Mouse (Mus musculus) midbrain, postnatal 0 days (tissue): ENCODE measurements around the gene Wipi1. TPM values are rescaled to one million over a fixed set of nuclear protein-coding genes. Genes with fewer than 3 reads are reported as not detected.

ENCODE experiments used
- ATAC-seq: fragments of 200-750 bp; cut with Nextera tagmentation; 2 replicates; pipeline ENCODE4 v1.8.0; 2017; ENCODE audit warnings: moderate number of reproducible peaks, mild to moderate bottlenecking, moderate TSS enrichment, moderate library complexity; ENCODE audit not compliant: low FRiP score
- DNase-seq: peaks from one replicate; pipeline ENCODE4 v3.0.0-alpha.2; 2015; ENCODE audit warnings: low spot score
- H3K27ac ChIP-seq: fragments of 300-500 bp; sonication (generic); 2 replicates; pipeline ENCODE4 v1.5.1; 2014; ENCODE audit warnings: low read depth, mild to moderate bottlenecking, low read length, mixed read lengths
- H3K27me3 ChIP-seq: fragments of 300-500 bp; sonication (generic); 2 replicates; pipeline ENCODE4 v1.6.1; 2014; ENCODE audit warnings: low read length, control low read depth, mixed read lengths; ENCODE audit not compliant: insufficient read depth
- H3K36me3 ChIP-seq: fragments of 300-500 bp; sonication (generic); 2 replicates; pipeline ENCODE4 v1.6.1; 2014; ENCODE audit warnings: low read length, control low read depth, mixed read lengths; ENCODE audit not compliant: insufficient read depth
- H3K4me1 ChIP-seq: fragments of 300-500 bp; sonication (generic); 2 replicates; pipeline ENCODE4 v1.6.1; 2014; ENCODE audit warnings: mild to moderate bottlenecking, control low read depth, antibody characterized with exemption, low read length, mixed read lengths; ENCODE audit not compliant: insufficient read depth
- H3K4me2 ChIP-seq: fragments of 300-500 bp; sonication (generic); 2 replicates; pipeline ENCODE4 v1.6.1; 2014; ENCODE audit warnings: low read depth, mild to moderate bottlenecking, low read length, mixed read lengths; ENCODE audit not compliant: poor library complexity, severe bottlenecking
- H3K4me3 ChIP-seq: fragments of 300-500 bp; sonication (generic); 2 replicates; pipeline ENCODE4 v1.5.1; 2014; ENCODE audit warnings: low read depth, mild to moderate bottlenecking, low read length, moderate library complexity
- H3K9ac ChIP-seq: fragments of 300-500 bp; sonication (generic); replicated peaks from 2 replicates; pipeline ENCODE4 v1.6.1; 2014; ENCODE audit warnings: mild to moderate bottlenecking, low read length, moderate library complexity, mixed read lengths; ENCODE audit not compliant: poor library complexity, severe bottlenecking
- H3K9me3 ChIP-seq: fragments of 300-500 bp; sonication (generic); 2 replicates; pipeline ENCODE4 v1.6.1; 2016; ENCODE audit warnings: low read length, control low read depth
- CTCF ChIP-seq: IDR thresholded peaks from 2 replicates; pipeline ENCODE4 v1.5.1; 2016; ENCODE audit warnings: antibody characterized with exemption, mild to moderate bottlenecking
- WGBS: fragments of 180-500 bp; shearing (Covaris S2); extraction: QIAGEN DNeasy Blood & Tissue Kit; methylation state at CpG from one replicate; pipeline ENCODE4 v1.1.7; 2014; 5-methylcytosine and 5-hydroxymethylcytosine counted together
- polyA plus RNA-seq: library from polyadenylated mRNA; unstranded; fragments of >200 nt; fragmentation: Nextera tagmentation; extraction: Ambion mirVana; gene quantifications from 2 replicates; pipeline ENCODE4 v1.2.1, GENCODE M21; 2015
- total RNA-seq: library from RNA; depleted of rRNA; stranded (reverse); fragments of >200 nt; gene quantifications from 2 replicates; pipeline ENCODE4 v1.2.3, GENCODE M21; 2014

Gene Wipi1
- total and polyA plus RNA-seq, 2 experiments from 2014 or later: 12.7 to 18.3 TPM

- Histone ChIP-seq H3K4me3 (no peak overlapping the region), H3K4me1 (no peaks in the 10 kb centered on the region), H3K9me3 (no peaks in the 10 kb centered on the region), H3K36me3 (0 out of 2 replicates have a peak, but pooled peaks cover 3% of the 10 kb centered on the region), H3K27ac (no peak overlapping the region), H3K27me3 (no peaks in the 10 kb centered on the region), H3K9ac (no peak overlapping the region), H3K4me2 (no peak overlapping the region)
- ATAC-seq (no peak), DNase-seq (no peak)
- WGBS: 84% methylated on average over 14 of the region's 14 CpGs
- TF ChIP-seq CTCF: no peak
These were observed 27.8 kb downstream of the Wipi1 start for GRCm38 (mm10) chr11:109583986-109584385.

GRCm38 (mm10) chr11:109579999-109580398 lies 31.8 kb downstream of the Wipi1 start:
- H3K36me3 ChIP-seq: 0 out of 2 replicates have a peak, but pooled peaks cover 3% of the 10 kb centered on the region
- H3K27ac ChIP-seq: no peak overlapping the region
- no peak overlapping the region for H3K9ac ChIP-seq
- no peak for TF ChIP-seq CTCF
- no peaks in the 10 kb centered on the region for H3K4me1 ChIP-seq
- H3K27me3 ChIP-seq: no peaks in the 10 kb centered on the region
- no peak for ATAC-seq
- H3K4me2 ChIP-seq: no peak overlapping the region
- WGBS: 76% methylated on average over 9 of the region's 9 CpGs
- DNase-seq: no peak
- no peak overlapping the region for H3K4me3 ChIP-seq
- H3K9me3 ChIP-seq: no peaks in the 10 kb centered on the region

GRCm38 (mm10) chr11:109578536-109578935 lies 33.2 kb downstream of the Wipi1 start:
- H3K4me3 ChIP-seq: no peak overlapping the region
- no peaks in the 10 kb centered on the region for H3K9me3 ChIP-seq
- H3K36me3 ChIP-seq: 0 out of 2 replicates have a peak, but pooled peaks cover 3% of the 10 kb centered on the region
- no peak overlapping the region for H3K27ac ChIP-seq
- H3K27me3 ChIP-seq: no peaks in the 10 kb centered on the region
- no peak for TF ChIP-seq CTCF
- H3K9ac ChIP-seq: no peak overlapping the region
- no peaks in the 10 kb centered on the region for H3K4me1 ChIP-seq
- ATAC-seq: no peak
- DNase-seq: peak; percentile 48
- no peak overlapping the region for H3K4me2 ChIP-seq
- WGBS: 77% methylated on average over 3 of the region's 3 CpGs

GRCm38 (mm10) chr11:109575832-109576231 lies 35.9 kb downstream of the Wipi1 start:
- WGBS: 76% methylated on average over 6 of the region's 6 CpGs

GRCm38 (mm10) chr11:109574604-109575003 lies 37.2 kb downstream of the Wipi1 start:
- Histone ChIP-seq H3K27me3 (no peaks in the 10 kb centered on the region), H3K9ac (no peak overlapping the region), H3K36me3 (no peaks in the 10 kb centered on the region), H3K4me1 (no peaks in the 10 kb centered on the region), H3K4me3 (no peak overlapping the region), H3K9me3 (no peaks in the 10 kb centered on the region), H3K4me2 (no peak overlapping the region), H3K27ac (no peak overlapping the region)
- DNase-seq (no peak), ATAC-seq (no peak)
- 71% methylated on average over 2 of the region's 2 CpGs for WGBS
- no peak for TF ChIP-seq CTCF

More at GRCm38 (mm10) chr11:109575832-109576231, 35.9 kb downstream of the Wipi1 start:
- TF ChIP-seq CTCF: no peak
- H3K27ac ChIP-seq: no peak overlapping the region
- no peak for ATAC-seq
- H3K9me3 ChIP-seq: no peaks in the 10 kb centered on the region
- H3K27me3 ChIP-seq: no peaks in the 10 kb centered on the region
- no peak for DNase-seq
- H3K9ac ChIP-seq: no peak overlapping the region
- no peaks in the 10 kb centered on the region for H3K36me3 ChIP-seq
- no peak overlapping the region for H3K4me2 ChIP-seq
- no peaks in the 10 kb centered on the region for H3K4me1 ChIP-seq
- no peak overlapping the region for H3K4me3 ChIP-seq

GRCm38 (mm10) chr11:109572051-109572450 lies 39.7 kb downstream of the Wipi1 start:
- no peak for DNase-seq
- Histone ChIP-seq H3K4me2 (no peak overlapping the region), H3K36me3 (no peaks in the 10 kb centered on the region), H3K4me3 (no peak overlapping the region), H3K9me3 (no peaks in the 10 kb centered on the region), H3K4me1 (no peaks in the 10 kb centered on the region), H3K27me3 (no peaks in the 10 kb centered on the region), H3K27ac (no peak overlapping the region), H3K9ac (no peak overlapping the region)
- no peak for ATAC-seq
- WGBS: 89% methylated on average over 11 of the region's 11 CpGs
- no peak for TF ChIP-seq CTCF
